Mouse (Mus musculus) MEL (cell line): ENCODE measurements around the gene Mcrip2.

Source experiments
- CHD2 ChIP-seq: IDR thresholded peaks from 2 replicates; pipeline ENCODE4 v1.6.1; 2011; ENCODE audit warnings: low read length, improper control_type of control experiment
- CTCF ChIP-seq, 3 experiments: IDR thresholded peaks in 2 of 3; conservative IDR thresholded peaks in 1 of 3; 2 replicates each; pipeline ENCODE4 v1.5.1; 2011 to 2012; ENCODE audit warnings: low read length in 3 of 3, low read depth in 2 of 3, mild to moderate bottlenecking in 2 of 3, improper control_type of control experiment in 1 of 3, inconsistent platforms in 1 of 3, mixed read lengths in 1 of 3, moderate library complexity in 1 of 3; ENCODE audit not compliant: control insufficient read depth in 1 of 3, insufficient read depth in 1 of 3, poor library complexity in 1 of 3, severe bottlenecking in 1 of 3
- GATA1 ChIP-seq: IDR thresholded peaks from 2 replicates; pipeline ENCODE4 v1.6.1; 2011; ENCODE audit warnings: low read depth, low read length, improper control_type of control experiment
- MAX ChIP-seq: IDR thresholded peaks from 2 replicates; pipeline ENCODE4 v1.6.1; 2011; ENCODE audit warnings: low read length, improper control_type of control experiment
- POLR2A ChIP-seq, 2 experiments: IDR thresholded peaks; 2 replicates each; pipeline ENCODE4 v1.6.1; 2011 to 2012; ENCODE audit warnings: low read length in 2 of 2, mild to moderate bottlenecking in 2 of 2, control low read depth in 1 of 2, improper control_type of control experiment in 1 of 2, low read depth in 1 of 2, moderate library complexity in 1 of 2; ENCODE audit not compliant: control insufficient read depth in 1 of 2, insufficient read depth in 1 of 2, poor library complexity in 1 of 2
- SMC3 ChIP-seq: IDR thresholded peaks from 2 replicates; pipeline ENCODE4 v1.6.1; 2011; ENCODE audit warnings: low read depth, low read length, improper control_type of control experiment
- TBP ChIP-seq: IDR thresholded peaks from 2 replicates; pipeline ENCODE4 v1.8.0; 2011; ENCODE audit warnings: low read depth, low read length, improper control_type of control experiment
- ZKSCAN1 ChIP-seq: IDR thresholded peaks from 2 replicates; pipeline ENCODE4 v1.6.1; 2012; ENCODE audit warnings: low read depth, mild to moderate bottlenecking, inconsistent platforms, low read length, improper control_type of control experiment, moderate library complexity

DNA sequence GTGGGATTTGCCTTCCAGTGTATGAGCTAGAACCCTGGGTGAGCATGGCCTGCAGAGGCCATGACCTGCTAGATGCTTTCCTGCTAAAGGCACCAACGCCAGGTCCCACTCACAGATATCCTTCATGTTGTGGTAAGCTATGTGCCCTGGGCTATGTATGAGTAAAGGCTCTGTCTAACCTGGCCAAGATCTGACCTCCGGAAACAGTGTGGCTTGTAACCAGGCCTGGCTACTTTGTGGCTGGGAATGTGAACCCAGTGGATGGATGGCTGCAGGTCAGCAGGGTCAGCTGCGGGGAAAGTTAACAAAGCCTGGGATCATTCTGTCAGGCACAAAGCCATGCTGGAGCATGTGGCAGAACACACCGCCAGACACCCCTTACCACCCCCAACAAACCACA is 13.1 kb upstream of the Mcrip2 start:
- TF ChIP-seq ZKSCAN1 (no peak), CHD2 (no peak), SMC3 (no peak), CTCF (IDR thresholded peaks at IDR 0.05 in 2 of 3, conservative IDR thresholded peaks at IDR 0.05 in 1 of 3; ENCODE audit: control insufficient read depth in 1 of 3, insufficient read depth in 1 of 3, low read depth in 2 of 3, low read length in 3 of 3, poor library complexity in 1 of 3, severe bottlenecking in 1 of 3) (no peak), TBP (no peak), GATA1 (no peak), POLR2A (IDR thresholded peaks at IDR 0.05; ENCODE audit: control insufficient read depth in 1 of 2, insufficient read depth in 1 of 2, low read depth in 1 of 2, low read length in 2 of 2, poor library complexity in 1 of 2) (no peak), MAX (no peak)
